Mouse (Mus musculus): Measurements from ENCODE around the gene Hmg20b.

The Hmg20b gene

GRCm38 (mm10) chr10:81350351-81351063 lies at the start of gene Hmg20b:
Gene Hmg20b (minus strand): TSS chr10:81350480.
- peak; percentile 99 for DNase-seq

- no peak for DNase-seq
These were observed 49.6 kb upstream of the Hmg20b start for GRCm38 (mm10) chr10:81399798-81400308.

DNA sequence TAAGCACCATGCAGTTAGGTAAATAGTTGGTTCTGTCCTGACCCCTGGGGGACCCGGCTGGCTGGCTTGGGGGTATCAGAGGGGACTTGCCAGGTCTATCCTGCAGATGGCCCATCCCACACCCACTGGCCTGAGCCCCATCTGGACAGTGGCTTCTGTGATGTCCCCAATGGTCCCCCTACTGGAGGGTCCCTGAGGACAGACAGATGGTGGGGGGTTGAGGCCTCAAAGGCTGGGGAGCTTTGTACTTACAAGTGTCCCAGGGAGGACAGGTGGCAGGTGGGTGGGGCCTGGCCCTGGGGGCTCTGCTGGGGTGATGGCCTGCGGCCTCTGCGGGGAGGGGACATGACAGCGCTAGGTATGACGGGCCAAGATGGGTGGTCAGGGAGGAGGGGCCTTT lies 49.0 kb upstream of the Hmg20b start:
- DNase-seq, result no peak

DNA sequence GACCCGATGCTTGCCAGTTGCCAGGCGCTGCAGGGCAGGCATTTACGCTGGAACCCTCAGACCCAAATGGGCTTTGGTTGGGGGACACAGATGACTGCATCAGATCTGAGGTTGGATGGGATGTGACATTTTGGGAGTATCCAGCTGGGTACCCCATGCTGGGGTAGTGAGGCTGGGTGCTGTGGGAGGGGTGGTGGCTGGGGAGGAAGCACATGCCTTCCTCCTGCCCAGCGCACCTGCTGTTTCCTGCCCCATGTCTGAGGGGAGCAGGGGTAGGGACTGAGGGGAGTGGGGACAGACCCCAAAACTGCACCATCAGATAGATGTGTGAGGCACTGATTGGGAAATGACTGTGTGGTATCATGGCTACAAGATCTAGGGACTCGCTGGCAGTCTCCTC lies 46.5 kb upstream of the Hmg20b start:
- peak; percentile 28 for DNase-seq

DNA sequence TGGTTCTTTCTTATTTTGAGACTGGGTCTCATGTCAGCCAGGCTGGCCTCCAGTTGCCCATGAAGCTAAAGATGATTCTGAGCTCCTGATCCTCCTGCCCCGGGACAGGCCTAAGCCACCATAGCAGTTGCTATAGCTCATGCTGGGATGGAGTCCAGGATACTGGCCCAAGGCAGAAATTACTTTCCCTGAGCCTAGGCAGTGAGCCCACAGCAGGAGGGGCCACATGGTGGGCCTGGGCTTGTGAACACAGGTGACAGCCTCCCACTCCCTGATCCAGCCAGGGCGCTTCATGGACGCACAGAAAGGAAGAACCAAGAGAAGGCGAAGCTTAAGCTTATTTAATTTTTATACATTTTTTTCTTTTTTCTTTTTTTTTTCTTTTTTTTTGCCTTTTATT lies 45.6 kb upstream of the Hmg20b start:
- DNase-seq, result no peak

GRCm38 (mm10) chr10:81395127-81395526 lies 44.8 kb upstream of the Hmg20b start:
- peak; percentile 79 for DNase-seq

GRCm38 (mm10) chr10:81393456-81394063 lies 43.3 kb upstream of the Hmg20b start:
- DNase-seq, result no peak

DNA sequence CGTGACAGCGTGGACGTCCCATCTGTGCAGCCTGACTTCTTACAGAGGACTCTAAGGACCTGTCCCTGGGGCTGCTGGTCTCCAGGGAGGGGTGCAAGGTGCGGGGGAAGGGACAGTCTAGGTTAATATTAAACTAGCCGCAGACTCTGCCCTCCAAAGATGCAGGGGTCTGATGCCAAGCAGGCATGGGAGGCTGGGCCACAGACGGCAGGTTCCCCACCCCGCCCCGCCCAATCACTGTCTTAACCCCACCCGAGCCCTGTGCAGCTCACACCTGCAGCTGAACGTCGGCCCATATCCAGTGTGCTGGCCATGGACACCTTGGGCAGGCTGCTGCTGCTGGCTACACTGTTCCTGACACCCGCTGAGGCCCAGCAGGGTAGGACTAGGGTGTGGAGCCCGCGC lies 42.5 kb upstream of the Hmg20b start, which contains the start of gene Smim24:
Gene Smim24 (plus strand): TSS at position 271 of the 405 bp plus-strand sequence.
- no peak for DNase-seq

GRCm38 (mm10) chr10:81392270-81392669 lies 42.0 kb upstream of the Hmg20b start:
- no peak for DNase-seq

DNA sequence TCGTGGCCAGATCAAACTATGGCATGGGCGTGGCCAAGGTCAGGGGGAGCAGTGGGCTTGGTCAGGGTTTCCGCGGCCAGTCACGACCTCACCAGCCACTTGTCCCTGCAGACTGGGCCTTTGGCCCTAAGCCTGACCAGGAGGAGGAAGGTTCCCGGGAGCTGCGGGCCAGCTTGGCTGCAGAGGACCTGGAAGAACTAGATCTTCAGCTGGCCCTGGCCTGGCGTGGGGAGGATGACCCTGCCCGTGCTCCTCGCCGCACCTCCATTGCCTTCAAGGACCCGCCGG lies 40.3 kb upstream of the Hmg20b start:
- DNase-seq, result no peak

DNA sequence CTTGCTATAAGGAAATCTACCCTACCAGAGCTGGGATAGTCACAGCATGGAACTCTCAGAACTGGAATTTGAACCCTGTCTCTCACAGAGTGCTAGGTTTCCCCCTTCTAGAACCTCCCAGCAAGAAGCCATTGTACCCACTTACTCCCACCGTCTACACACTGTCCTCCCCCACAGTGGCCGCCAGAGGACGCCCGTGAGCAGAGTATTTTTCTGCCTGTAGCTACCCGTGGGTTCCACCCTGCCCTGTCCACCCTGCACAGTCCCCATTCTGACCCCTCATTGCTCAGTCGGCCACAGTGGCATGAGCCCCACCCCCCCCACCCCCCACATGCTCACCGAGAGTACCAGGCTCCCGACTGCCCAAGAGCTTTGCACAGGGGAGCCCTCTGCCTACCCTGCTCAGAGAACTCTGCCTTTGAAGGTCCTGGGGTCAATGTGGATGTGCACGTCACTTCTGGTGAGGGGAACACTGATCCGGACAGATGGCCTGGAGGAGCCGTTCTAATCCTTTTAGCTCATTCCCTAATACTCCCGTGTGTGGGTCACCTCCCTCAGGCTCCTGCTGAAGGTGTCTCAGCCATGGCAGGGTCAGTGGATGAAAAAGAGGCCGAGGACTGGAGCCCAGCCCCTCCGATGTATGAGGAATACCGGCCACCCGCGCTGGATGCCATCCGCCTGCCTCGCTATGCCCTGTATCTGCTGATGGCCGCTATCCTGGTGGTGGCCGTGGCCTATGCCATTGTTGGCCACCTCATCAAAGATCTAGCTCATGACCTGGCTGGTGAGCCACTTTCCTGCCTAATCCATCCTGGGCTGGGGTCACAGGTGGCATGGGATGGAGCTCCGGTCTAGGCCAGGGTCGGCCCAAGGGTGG lies 39.8 kb upstream of the Hmg20b start:
- DNase-seq, result peak; percentile 79

DNA sequence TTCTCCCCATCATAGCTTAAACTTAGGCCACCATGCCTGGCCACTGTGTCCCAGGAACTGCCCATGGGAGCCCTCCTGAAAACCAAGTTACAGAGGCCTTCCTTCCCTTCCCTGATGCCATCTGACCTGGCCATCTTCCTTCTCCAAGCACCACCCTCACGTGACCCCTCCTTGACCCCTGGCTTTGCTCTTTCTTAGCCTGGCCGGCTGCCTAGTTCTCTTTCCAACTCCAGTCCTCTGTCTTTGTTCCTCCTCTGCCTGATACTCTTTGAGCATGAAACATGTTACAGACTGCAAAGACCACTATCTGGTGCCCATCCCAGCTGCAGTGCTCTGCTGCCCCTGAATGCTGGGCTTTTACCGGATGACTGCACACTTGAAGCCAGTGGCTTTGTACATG lies 39.1 kb upstream of the Hmg20b start:
- no peak for DNase-seq

DNA sequence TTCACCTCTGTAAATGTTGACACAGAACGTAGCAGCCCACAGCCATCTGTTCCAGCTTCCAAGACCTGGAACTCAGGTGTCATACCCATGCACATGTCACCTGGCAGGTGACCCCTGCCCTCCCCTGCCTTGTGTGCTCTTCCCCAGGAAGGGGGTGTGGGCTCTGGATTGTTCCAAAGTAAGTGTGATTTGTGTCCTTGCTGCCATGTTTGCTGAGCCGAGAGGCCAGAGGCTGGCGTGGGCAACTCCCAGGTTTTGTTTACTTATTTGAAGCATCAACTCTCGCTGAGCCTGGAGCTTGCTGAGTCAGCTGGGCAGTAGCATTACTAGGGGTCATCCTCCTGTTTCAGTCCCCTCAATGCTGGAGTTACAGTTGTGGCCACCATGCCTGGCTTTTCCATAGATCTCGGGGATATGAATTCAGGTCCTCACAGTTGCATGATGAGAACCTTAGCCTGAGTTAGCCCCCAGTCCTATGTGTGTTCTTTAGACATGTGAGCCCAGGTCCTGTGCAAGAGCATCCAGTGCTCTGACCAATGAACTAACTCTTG lies 38.3 kb upstream of the Hmg20b start, which contains the start of gene Gm48552:
Gene Gm48552 (plus strand): TSS at position 501 of the 551 bp plus-strand sequence.
- no peak for DNase-seq

GRCm38 (mm10) chr10:81387716-81388115 lies 37.4 kb upstream of the Hmg20b start:
- DNase-seq, result no peak

DNA sequence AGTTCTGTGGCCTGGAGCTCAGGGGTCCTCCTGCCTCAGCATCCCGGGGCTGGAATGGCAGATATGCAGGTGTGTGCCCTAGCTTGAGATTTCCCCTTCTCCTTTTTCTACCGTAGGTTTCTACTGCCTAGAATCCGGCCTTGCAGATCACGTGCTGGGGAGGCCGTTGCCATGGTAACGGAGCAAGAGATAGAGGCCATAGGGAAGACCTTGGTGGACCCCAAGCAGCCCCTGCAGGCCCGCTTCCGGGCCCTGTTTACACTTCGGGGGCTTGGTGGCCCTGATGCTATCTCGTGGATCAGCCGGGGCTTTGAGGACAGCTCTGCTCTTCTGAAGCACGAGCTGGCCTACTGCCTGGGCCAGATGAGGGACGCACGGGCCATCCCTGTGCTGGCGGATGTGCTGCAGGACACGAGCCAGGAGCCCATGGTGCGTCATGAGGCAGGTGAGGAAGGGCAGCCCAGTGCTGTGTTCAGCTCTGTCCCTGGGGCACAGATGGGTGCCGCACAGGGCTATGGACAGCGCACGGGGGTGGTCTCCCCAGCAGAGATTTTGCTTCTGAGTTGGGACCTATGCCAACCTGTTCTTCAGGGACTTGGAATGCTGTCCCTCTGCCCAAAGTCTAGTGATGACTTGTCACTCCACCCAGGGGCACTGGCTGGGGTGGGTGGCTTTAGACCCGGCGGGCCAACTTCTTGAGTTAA lies 35.5 kb upstream of the Hmg20b start:
- DNase-seq, result no peak

DNA sequence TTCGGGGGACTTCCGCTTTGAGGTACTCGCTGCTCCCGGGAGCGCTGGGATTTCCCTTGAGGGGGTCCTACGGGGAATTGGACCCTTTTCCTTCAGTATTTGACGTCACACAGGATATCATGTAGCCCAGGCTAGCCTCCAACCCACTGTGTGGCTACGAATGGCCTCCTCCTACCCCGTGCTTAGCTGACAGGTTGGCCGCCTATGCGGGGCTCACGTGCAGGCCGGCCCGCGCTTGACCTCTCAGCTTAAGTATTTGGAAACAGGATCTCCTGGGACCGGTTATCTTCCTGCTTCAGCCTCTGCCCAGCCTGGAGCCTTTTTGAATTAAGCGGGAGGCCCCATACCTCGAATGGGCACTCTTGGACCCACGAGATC lies 34.3 kb upstream of the Hmg20b start:
- DNase-seq, result no peak

DNA sequence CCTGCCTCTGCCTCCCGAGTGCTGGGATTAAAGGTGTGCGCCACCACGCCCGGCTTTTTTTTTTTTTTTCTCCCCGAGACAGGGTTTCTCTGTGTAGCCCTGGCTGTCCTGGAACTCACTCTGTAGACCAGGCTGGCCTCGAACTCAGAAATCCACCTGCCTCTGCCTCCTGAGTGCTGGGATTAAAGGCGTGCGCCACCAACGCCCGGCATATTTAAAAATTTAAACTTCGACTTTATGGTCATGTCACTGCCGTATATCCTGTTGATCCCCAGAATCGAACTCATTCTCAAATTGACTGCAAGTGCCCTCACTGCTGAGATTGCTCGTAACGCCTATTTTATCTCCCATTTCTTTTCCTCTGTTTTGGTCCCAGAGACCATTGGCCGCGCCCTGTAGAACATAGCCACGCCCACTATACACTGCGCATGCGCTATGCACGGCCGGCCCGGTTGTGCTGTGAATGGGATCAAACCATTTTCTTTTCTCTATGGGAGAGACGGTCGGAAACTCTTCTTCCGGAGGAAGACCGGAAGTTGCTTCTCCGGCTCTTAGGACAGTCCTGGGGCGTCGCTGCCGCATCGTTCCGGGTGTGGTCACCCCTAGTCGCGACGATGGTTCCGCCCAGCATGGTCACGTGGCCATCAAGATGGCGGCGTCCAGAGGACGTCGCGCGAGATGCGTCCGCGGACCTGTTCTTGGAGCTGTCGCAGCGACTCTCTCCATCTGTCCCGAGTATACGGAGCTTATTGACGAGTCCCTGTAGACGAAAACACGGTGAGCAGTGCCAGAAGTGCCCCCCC lies 33.7 kb upstream of the Hmg20b start, which contains the start of the genes Dohh and Gm48551:
Gene Dohh (plus strand): TSS at position 627 of the 803 bp plus-strand sequence.
Gene Gm48551 (plus strand): TSS at position 665 of the 803 bp plus-strand sequence.
- peak; percentile 100 for DNase-seq

DNA sequence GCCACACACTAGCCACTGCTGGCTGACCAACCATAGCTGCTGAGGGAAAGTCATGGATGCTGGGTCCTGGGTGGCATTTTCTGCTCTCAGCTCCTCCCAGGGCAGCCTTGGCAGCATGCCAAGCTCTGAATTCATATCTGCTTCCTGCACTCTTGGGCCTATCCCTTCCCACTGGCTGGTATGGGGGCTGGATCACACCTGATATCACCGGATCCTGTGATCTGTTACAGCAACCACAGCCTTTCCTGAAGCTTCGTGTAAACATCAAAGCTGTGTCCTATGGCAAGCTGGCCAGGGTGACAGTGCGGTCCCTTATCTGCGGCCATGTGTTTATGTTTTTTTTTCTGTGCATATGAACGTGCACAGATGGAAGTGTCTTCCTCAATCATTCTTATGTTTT lies 31.8 kb upstream of the Hmg20b start:
- DNase-seq, result no peak

- DNase-seq, result no peak
These were observed 29.6 kb upstream of the Hmg20b start for GRCm38 (mm10) chr10:81379809-81380378.

DNA sequence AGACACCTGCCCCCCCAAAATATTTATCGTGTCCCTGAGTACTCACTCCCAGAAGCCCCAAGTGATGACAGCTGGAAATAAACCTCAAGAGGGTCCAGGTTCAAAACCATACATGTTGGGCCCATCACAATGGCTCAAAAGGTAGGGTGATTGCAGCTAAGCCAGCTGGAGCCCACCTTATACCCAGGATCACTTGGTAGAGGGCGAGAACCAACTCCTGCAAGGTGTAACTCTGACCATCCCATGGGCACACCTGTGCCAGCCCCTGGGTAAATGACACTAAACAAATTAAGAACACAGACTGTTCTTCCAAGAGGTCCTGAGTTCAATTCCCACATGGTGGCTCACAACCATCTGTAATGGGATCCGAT lies 28.9 kb upstream of the Hmg20b start:
- DNase-seq, result no peak

DNA sequence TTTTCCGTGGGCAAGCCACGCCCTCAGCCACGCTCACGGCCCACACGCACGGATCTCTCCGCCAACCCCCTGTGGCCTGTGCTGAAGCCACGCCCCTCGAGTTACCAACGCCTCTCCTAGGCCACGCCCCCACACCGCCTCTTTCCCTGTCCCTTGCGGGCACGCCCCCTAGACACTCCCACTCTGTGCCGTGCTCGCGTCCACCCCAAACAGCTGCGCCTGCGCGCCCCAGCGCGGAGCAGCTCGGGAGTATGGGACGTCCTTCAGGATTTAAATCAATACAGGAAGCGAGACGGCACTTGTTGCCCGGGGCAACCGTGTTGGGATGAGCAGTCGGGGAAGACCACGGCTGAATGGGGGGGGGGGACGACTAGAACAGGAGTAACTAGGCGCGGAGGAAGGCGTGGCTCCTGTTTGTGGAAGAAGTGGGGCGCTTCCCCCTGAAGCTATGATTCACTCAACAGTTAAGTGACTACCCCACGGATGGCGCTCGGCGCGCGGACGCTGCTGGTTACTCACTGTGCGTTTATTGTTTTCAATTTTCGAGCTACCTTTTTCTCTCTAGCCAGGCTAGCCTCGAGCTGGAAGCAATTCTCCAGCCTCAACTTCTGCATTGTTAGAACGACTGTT lies 28.4 kb upstream of the Hmg20b start:
- peak; percentile 100 for DNase-seq

Measured in cerebellum, adult 8-10 months (tissue).